Mouse (Mus musculus) MEL (cell line): ENCODE data around the gene Gm21954. TPM values are rescaled to one million over a fixed set of nuclear protein-coding genes. Genes with fewer than 3 reads are reported as not detected.

Experiments
- DNase-seq: peaks from one replicate; pipeline ENCODE4 v3.0.0; 2011; ENCODE audit warnings: low read depth, low spot score
- H3K27ac ChIP-seq: 2 replicates; pipeline ENCODE4 v1.5.1; 2012; ENCODE audit warnings: low read depth, mild to moderate bottlenecking, control low read depth, low read length, moderate library complexity; ENCODE audit not compliant: control insufficient read depth
- H3K27me3 ChIP-seq, 2 experiments: fragments of 150-350 bp in 1 of 2; sonication (generic) in 1 of 2; 2 replicates each; pipeline ENCODE4 v1.6.1; 2012; ENCODE audit warnings: low read length in 2 of 2, mild to moderate bottlenecking in 2 of 2, improper control_type of control experiment in 1 of 2, moderate library complexity in 1 of 2; ENCODE audit not compliant: insufficient read depth in 2 of 2, control insufficient read depth in 1 of 2
- H3K36me3 ChIP-seq, 2 experiments: 2 replicates each; pipeline ENCODE4 v1.6.1; 2012 to 2014; ENCODE audit warnings: low read length in 2 of 2, improper control_type of control experiment in 1 of 2, inconsistent platforms in 1 of 2, mild to moderate bottlenecking in 1 of 2; ENCODE audit not compliant: insufficient read depth in 2 of 2, control insufficient read depth in 1 of 2
- H3K4me1 ChIP-seq, 2 experiments: fragments of 150-350 bp in 1 of 2; sonication (generic) in 1 of 2; 2 replicates each; pipeline ENCODE4 v1.6.1; 2012; ENCODE audit warnings: low read length in 2 of 2, improper control_type of control experiment in 1 of 2, mild to moderate bottlenecking in 1 of 2; ENCODE audit not compliant: insufficient read depth in 2 of 2, control insufficient read depth in 1 of 2
- H3K4me3 ChIP-seq, 2 experiments: fragments of 150-350 bp in 1 of 2; sonication (generic) in 1 of 2; 2 replicates each; pipeline ENCODE4 v1.5.1; 2012; ENCODE audit warnings: low read depth in 2 of 2, low read length in 2 of 2, mild to moderate bottlenecking in 2 of 2, moderate library complexity in 2 of 2, control low read depth in 1 of 2, improper control_type of control experiment in 1 of 2; ENCODE audit not compliant: control insufficient read depth in 1 of 2, insufficient read depth in 1 of 2
- H3K79me2 ChIP-seq: 2 replicates; pipeline ENCODE4 v1.6.1; 2012; ENCODE audit warnings: mild to moderate bottlenecking, low read length, moderate library complexity; ENCODE audit not compliant: control insufficient read depth, poor library complexity, insufficient read depth
- H3K9ac ChIP-seq: 2 replicates; pipeline ENCODE4 v1.6.1; 2012; ENCODE audit warnings: low read depth, mild to moderate bottlenecking, control low read depth, low read length, moderate library complexity; ENCODE audit not compliant: control insufficient read depth, poor library complexity, severe bottlenecking
- H3K9me3 ChIP-seq: fragments of 150-350 bp; sonication (generic); replicated peaks from 2 replicates; pipeline ENCODE4 v1.6.1; 2012; ENCODE audit warnings: mild to moderate bottlenecking, low read length, improper control_type of control experiment, moderate library complexity; ENCODE audit not compliant: insufficient read depth
- CHD2 ChIP-seq: IDR thresholded peaks from 2 replicates; pipeline ENCODE4 v1.6.1; 2011; ENCODE audit warnings: low read length, improper control_type of control experiment
- CTCF ChIP-seq, 3 experiments: IDR thresholded peaks in 2 of 3; conservative IDR thresholded peaks in 1 of 3; 2 replicates each; pipeline ENCODE4 v1.5.1; 2011 to 2012; ENCODE audit warnings: low read length in 3 of 3, low read depth in 2 of 3, mild to moderate bottlenecking in 2 of 3, improper control_type of control experiment in 1 of 3, inconsistent platforms in 1 of 3, mixed read lengths in 1 of 3, moderate library complexity in 1 of 3; ENCODE audit not compliant: control insufficient read depth in 1 of 3, insufficient read depth in 1 of 3, poor library complexity in 1 of 3, severe bottlenecking in 1 of 3
- E2F4 ChIP-seq: IDR thresholded peaks from 2 replicates; pipeline ENCODE4 v1.6.1; 2011; ENCODE audit warnings: low read depth, low read length, improper control_type of control experiment, borderline replicate concordance
- ETS1 ChIP-seq: IDR thresholded peaks from 2 replicates; pipeline ENCODE4 v1.6.1; 2012; ENCODE audit warnings: low read depth, mild to moderate bottlenecking, inconsistent platforms, low read length, improper control_type of control experiment, moderate library complexity
- GABPA ChIP-seq: IDR thresholded peaks from 2 replicates; pipeline ENCODE4 v1.6.1; 2012; ENCODE audit warnings: low read depth, mild to moderate bottlenecking, inconsistent platforms, low read length, improper control_type of control experiment, moderate library complexity
- GATA1 ChIP-seq: IDR thresholded peaks from 2 replicates; pipeline ENCODE4 v1.6.1; 2011; ENCODE audit warnings: low read depth, low read length, improper control_type of control experiment
- HCFC1 ChIP-seq: IDR thresholded peaks from 2 replicates; pipeline ENCODE4 v1.6.1; 2012; ENCODE audit warnings: low read depth, mild to moderate bottlenecking, inconsistent platforms, low read length, improper control_type of control experiment, moderate library complexity
- MAX ChIP-seq: IDR thresholded peaks from 2 replicates; pipeline ENCODE4 v1.6.1; 2011; ENCODE audit warnings: low read length, improper control_type of control experiment
- POLR2AphosphoS2 ChIP-seq: IDR thresholded peaks from 2 replicates; pipeline ENCODE4 v1.6.1; 2011; ENCODE audit warnings: low read length, improper control_type of control experiment
- POLR2AphosphoS5 ChIP-seq: IDR thresholded peaks from 2 replicates; pipeline ENCODE4 v1.6.1; 2012; ENCODE audit warnings: low read depth, borderline replicate concordance, mild to moderate bottlenecking, inconsistent platforms, low read length, moderate library complexity, mixed read lengths
- ZKSCAN1 ChIP-seq: IDR thresholded peaks from 2 replicates; pipeline ENCODE4 v1.6.1; 2012; ENCODE audit warnings: low read depth, mild to moderate bottlenecking, inconsistent platforms, low read length, improper control_type of control experiment, moderate library complexity
- ZNF384 ChIP-seq: IDR thresholded peaks from 2 replicates; pipeline ENCODE4 v1.6.1; 2012; ENCODE audit warnings: low read depth, mild to moderate bottlenecking, inconsistent platforms, low read length, improper control_type of control experiment
- polyA plus RNA-seq, 2 experiments: library from polyadenylated mRNA; stranded (reverse) in 1 of 2; unstranded in 1 of 2; fragments of >175 nt in 1 of 2; fragments of >200 nt in 1 of 2; gene quantifications; 2 replicates each; pipeline versions ENCODE4 v1.2.1 to v1.2.4; 2012; ENCODE audit warnings: low replicate concordance in 2 of 2, low read depth in 1 of 2; ENCODE audit not compliant: insufficient read length in 2 of 2, insufficient read depth in 1 of 2, missing spikeins in 1 of 2
- total RNA-seq: library from RNA; depleted of rRNA; stranded (reverse); fragments of 300-350 nt; gene quantifications from 2 replicates; pipeline ENCODE4 v1.2.3, GENCODE M21; 2012

Gm21954 gene
- total and polyA plus RNA-seq, 3 experiments: not detected

DNA sequence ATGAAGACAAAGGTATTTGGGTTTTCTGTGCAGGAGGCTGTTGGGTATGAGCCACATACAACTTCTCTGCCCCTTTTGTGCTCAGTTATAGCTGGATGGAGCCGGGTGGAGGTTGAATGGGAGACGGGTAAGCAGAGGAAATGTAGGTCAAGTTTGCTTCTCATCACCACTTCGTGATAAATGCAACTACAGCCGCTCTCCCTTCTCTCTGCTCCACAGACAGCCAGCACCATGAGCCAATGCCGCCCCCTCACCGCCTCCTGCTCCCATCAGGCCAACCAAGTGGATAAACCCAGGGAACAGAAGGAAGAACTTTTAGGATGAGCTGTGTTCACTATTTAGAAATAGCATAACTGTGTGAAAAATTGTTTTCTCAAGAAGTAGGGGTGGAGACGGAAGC, 4.7 kb upstream of the Gm21954 start:
- Histone ChIP-seq H3K27ac (no peak overlapping the region), H3K36me3 (no peaks in the 10 kb centered on the region), H3K79me2 (no peaks in the 10 kb centered on the region), H3K4me1 (no peaks in the 10 kb centered on the region), H3K9ac (no peak overlapping the region), H3K4me3 (no peak overlapping the region), H3K27me3 (no peaks in the 10 kb centered on the region), H3K9me3 (no peaks in the 10 kb centered on the region)
- TF ChIP-seq CTCF (IDR thresholded peaks at IDR 0.05 in 2 of 3, conservative IDR thresholded peaks at IDR 0.05 in 1 of 3; ENCODE audit: control insufficient read depth in 1 of 3, insufficient read depth in 1 of 3, low read depth in 2 of 3, low read length in 3 of 3, poor library complexity in 1 of 3, severe bottlenecking in 1 of 3): no peak
- DNase-seq: no peak

DNA sequence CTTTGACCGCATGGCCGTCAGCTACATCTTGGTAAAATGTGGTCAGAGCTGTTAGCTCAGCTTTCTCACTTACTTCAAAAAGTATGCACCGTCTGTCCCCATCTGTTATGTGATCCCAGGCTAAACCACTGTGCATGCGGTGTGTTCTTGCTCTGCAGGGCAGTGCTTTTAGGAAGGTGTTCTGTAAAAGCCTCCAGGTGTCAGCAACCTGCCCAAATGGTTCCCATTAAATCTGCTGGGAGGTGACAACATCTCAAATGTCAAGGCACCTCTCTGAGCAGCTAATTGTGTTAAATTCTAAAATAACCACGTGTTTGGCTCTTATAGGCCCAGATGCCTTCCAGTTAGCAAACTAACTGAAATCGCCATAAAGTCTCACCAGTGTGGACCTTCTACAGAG, 1.1 kb upstream of the Gm21954 start:
- no peaks in the 10 kb centered on the region for H3K27me3 ChIP-seq
- H3K4me1 ChIP-seq: no peaks in the 10 kb centered on the region
- H3K36me3 ChIP-seq: no peaks in the 10 kb centered on the region
- no peak overlapping the region for H3K4me3 ChIP-seq
- TF ChIP-seq POLR2AphosphoS2 (no peak), MAX (no peak), ZNF384 (no peak), ETS1 (no peak)
- no peaks in the 10 kb centered on the region for H3K9me3 ChIP-seq
- no peaks in the 10 kb centered on the region for H3K79me2 ChIP-seq
- H3K9ac ChIP-seq: no peak overlapping the region
- H3K27ac ChIP-seq: no peak overlapping the region
- no peak for DNase-seq

GRCm38 (mm10) chr3:55466348-55466747, 5.7 kb downstream of the Gm21954 start:
- no peak for DNase-seq
- Histone ChIP-seq H3K9me3 (no peaks in the 10 kb centered on the region), H3K4me1 (no peaks in the 10 kb centered on the region), H3K27ac (no peak overlapping the region), H3K79me2 (no peaks in the 10 kb centered on the region)
- no peak for TF ChIP-seq CHD2
- TF ChIP-seq E2F4: no peak
- TF ChIP-seq ZNF384: no peak
- no peak for TF ChIP-seq CTCF (IDR thresholded peaks at IDR 0.05 in 2 of 3, conservative IDR thresholded peaks at IDR 0.05 in 1 of 3; ENCODE audit: control insufficient read depth in 1 of 3, insufficient read depth in 1 of 3, low read depth in 2 of 3, low read length in 3 of 3, poor library complexity in 1 of 3, severe bottlenecking in 1 of 3)
- TF ChIP-seq GABPA: no peak
- TF ChIP-seq ZKSCAN1: no peak
- no peak for TF ChIP-seq GATA1
- TF ChIP-seq, all 39 proteins: peak for 0
- H3K36me3 ChIP-seq: no peaks in the 10 kb centered on the region
- H3K9ac ChIP-seq: no peak overlapping the region
- H3K4me3 ChIP-seq: no peak overlapping the region
- H3K27me3 ChIP-seq: no peaks in the 10 kb centered on the region; a peak in 1 of 4 replicates

- no peak overlapping the region for H3K9ac ChIP-seq
- H3K27ac ChIP-seq: no peak overlapping the region
- H3K9me3 ChIP-seq: no peaks in the 10 kb centered on the region
- H3K4me1 ChIP-seq: no peaks in the 10 kb centered on the region
- no peaks in the 10 kb centered on the region for H3K79me2 ChIP-seq
- no peaks in the 10 kb centered on the region; a peak in 1 of 4 replicates for H3K27me3 ChIP-seq
- DNase-seq: no peak
- TF ChIP-seq HCFC1 (no peak), POLR2AphosphoS5 (no peak)
- no peaks in the 10 kb centered on the region for H3K36me3 ChIP-seq
- no peak overlapping the region for H3K4me3 ChIP-seq
Measured at GRCm38 (mm10) chr3:55465785-55466184, 6.2 kb downstream of the Gm21954 start.
